Mouse (Mus musculus) urinary bladder, adult 18-20 months (tissue): Measurements from ENCODE around the gene Olfr1358.
"Not testable (repeated sequence)": the region's sequence is repeated elsewhere in the genome, so short reads cannot be mapped to it uniquely, and the experiment has no call there.

ENCODE experiments used
- DNase-seq, 2 experiments: peaks; one replicate each; pipeline ENCODE4 v3.0.0; 2022; ENCODE audit warnings: low spot score in 2 of 2, mixed read lengths in 2 of 2

The Olfr1358 gene

DNA sequence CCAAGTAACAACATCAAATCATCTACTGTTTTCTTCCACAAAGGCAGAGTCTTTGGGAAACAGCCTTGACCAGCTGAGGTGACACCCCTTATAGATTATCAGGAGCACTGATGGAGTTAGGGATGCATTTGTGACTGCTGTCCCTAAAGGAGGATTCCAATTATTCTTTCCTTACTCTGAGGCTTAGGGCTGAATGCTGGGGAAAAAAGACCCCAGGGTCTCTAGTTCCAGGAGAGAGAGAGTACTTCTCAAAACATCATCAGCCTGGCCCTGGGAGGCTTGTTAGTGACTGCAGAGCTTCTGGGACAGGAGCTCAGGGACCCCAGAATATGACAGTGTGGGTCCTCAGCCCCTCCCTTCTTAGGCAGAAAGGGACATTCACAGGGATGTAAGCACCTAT lies at the start of gene Olfr1358:
Olfr1358 (plus strand) TSS at position 301 of the 400 bp plus-strand sequence.
- no peak for DNase-seq

DNA sequence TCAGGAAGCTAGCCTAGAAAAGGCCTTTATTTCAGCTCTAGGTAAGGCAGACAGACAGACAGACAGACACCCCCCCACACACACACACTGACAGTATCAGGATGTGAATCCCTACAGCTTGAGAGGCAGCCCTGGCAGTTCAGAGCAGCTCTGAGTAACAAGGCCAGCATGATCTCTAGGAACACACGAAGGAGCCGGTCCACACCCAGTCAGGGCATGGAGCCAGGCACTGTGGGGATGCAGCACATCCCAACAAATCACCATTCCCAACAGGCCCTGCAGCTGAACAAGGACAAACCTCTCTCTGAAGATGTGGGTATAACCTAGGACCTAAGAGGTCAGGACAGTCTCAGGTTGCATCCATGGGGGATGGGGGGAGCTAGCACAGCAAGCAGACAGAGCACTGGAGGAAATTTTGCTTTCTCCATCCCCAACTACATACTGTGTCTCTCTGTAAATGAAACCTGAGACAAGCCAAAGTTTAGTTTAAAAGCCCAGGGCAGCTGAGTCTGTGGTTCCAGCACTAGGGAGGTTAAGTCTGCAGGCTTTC lies 49.4 kb upstream of the Olfr1358 start:
- DNase-seq = no peak

- DNase-seq = no peak
Observed at GRCm38 (mm10) chr10:78470582-78471313, 46.5 kb upstream of the Olfr1358 start.

GRCm38 (mm10) chr10:78472046-78472445 lies 45.2 kb upstream of the Olfr1358 start:
- no peak for DNase-seq

GRCm38 (mm10) chr10:78473434-78473833 lies 43.8 kb upstream of the Olfr1358 start:
- no peak for DNase-seq

DNA sequence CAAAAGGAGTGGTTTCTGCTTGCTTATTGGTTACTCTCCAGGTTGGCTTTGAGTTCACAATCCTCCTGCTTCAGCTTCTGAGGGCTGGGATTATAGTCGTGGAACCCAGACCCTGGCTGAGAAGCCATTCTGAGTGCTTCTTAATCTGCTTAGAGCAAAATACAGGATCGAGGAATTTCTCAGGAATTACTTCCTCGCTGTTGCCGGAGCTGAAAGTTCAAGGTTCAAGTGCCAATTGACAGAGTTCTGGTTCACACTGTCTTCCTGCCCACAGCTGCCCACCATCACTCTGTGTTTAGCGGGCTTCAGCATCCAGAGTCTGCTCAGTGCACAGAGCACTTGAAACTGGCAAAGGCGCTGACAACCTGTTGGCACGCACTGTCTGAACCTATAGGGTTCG lies 42.5 kb upstream of the Olfr1358 start:
- no peak for DNase-seq

GRCm38 (mm10) chr10:78476821-78477220 lies 40.4 kb upstream of the Olfr1358 start:
- DNase-seq = no peak

DNA sequence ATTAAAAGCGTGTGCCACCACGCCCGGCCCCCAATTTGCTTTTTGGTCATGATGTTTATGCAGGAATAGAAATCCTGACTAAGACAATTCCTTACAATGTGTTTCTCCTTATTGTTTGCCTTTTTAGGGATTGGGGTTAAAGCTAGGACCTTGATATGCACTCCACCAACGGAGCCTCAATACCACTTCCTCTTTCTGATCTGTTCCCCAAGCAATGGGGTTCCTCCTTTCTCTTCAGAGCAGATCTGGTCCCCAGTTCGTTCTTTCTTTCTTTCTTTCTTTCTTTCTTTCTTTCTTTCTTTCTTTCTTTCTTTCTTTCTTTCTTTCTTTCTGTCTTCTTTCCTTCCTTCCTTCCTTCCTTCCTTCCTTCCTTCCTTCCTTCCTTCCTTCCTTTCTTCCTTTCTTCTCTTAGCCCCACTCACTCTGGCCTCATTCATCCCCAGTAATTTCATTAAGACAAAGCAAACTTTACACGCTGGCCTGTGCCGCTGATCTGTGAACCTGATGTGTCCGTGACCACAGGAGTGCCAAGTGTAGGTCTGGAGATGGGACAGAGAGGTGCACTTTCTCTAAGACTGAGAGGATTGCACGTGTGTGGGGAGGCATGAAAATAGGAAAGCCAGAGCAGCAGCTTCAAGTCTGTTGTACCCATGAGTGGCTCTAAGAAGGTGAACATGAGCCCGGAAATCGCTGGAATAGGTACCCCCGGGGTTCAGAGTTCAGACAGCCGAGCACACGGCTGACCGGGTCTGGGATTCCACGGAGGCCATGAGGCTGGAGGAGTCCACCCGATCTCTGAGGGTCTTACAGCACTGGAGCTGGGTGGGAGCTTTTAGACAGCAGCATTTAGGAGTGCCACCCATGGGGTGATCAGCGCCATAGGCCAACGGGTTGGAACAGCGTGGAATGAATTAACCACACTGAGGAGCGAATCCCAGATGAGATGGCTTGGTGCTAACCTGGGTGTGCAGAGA lies 36.0 kb upstream of the Olfr1358 start:
- no peak for DNase-seq

GRCm38 (mm10) chr10:78481928-78482499 lies 35.2 kb upstream of the Olfr1358 start:
- DNase-seq = peak in 1 of 2 experiments; percentile 26

GRCm38 (mm10) chr10:78485369-78485768 lies 31.9 kb upstream of the Olfr1358 start:
- not testable (repeated sequence) for DNase-seq

DNA sequence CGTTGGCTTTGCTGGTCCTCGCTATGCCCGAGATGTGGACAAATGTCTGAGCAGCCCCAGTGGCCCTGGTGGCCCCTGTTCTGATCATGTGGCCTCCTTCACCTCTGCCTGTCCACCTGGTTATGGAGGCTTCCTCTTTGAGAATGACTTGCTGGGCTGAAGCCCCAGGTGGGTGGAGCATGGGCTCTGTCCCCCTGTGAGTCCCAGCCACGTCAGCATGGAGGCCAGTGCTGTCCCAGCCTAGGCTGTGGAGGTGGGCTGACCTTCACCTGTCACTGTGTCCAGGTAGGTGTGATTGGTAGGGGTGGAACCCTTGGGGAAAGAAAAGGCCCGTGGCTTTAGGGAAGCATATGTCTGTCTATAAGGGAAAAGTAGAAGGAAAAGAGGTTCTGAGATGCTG lies 30.4 kb upstream of the Olfr1358 start:
- DNase-seq = no peak

- DNase-seq = peak; percentile 65 to 85
Observed at GRCm38 (mm10) chr10:78487431-78488086, 29.7 kb upstream of the Olfr1358 start.

- DNase-seq = no peak
Observed at GRCm38 (mm10) chr10:78502986-78503733, 14.1 kb upstream of the Olfr1358 start.

DNA sequence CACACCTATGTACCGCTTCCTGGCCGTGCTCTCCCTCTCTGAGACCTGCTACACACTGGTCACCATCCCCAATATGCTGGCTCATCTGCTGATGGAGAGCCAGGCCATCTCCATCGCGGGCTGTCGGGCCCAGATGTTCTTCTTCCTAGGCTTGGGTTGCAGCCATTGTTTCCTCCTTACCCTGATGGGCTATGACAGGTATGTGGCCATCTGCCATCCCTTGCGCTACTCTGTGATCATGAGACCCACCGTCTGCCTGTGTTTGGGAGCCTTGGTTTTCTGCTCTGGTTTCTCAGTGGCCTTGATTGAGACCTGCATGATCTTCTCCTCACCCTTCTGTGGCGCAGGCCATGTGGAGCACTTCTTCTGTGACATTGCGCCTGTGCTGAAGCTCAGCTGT lies 2.6 kb downstream of the Olfr1358 start:
- DNase-seq = no peak

DNA sequence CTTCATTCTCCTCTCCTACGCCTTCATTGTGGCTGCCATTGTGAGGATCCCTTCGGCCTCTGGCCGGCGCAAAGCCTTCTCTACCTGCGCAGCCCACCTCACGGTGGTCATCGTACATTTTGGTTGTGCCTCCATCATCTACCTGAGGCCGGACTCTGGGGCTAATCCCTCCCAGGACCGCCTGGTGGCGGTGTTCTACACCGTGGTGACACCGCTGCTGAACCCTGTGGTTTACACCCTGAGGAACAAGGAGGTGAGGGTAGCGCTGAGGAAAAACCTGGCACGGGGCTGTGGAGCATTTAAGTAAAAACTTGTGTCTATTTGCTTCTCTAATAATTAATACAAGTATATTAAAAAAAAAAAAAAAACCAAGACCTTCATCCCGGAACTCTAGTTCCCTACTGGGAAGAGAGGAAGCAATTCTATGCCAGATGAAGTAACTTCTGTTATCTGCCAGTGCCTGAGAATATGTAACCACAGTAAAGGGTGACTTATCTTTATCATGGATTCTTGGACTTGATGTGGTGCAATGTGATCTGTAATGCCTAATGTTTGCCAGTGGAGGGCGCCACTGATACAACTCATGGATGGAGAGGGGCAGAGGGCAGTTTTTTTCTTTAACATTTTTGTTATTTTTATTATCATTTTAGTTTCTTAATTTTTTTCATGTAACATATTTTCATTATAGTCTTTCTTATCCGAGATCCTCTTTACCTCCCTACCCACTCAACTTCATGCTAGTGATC lies 3.2 kb downstream of the Olfr1358 start:
- no peak for DNase-seq

DNA sequence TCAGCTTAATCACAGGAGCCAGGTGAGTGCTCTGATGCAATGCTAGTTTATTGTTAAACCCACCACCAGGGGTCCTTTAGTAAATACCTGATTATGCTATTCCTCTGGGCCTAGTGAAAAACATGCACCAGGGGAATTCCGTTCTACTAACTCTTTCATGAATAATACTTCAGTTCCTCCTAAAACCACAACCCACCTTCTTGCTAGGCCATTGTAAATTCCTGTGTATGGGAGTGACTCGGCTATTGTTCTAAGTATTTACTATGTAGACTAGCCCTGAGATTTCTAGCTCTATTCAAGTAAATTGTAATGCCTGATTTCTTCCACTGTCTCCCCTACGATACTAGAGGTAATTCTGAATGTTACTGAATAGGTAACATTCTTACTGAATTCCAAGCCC lies 7.8 kb downstream of the Olfr1358 start:
- DNase-seq = not testable (repeated sequence)

GRCm38 (mm10) chr10:78525511-78525910 lies 8.3 kb downstream of the Olfr1358 start:
- no peak for DNase-seq

DNA sequence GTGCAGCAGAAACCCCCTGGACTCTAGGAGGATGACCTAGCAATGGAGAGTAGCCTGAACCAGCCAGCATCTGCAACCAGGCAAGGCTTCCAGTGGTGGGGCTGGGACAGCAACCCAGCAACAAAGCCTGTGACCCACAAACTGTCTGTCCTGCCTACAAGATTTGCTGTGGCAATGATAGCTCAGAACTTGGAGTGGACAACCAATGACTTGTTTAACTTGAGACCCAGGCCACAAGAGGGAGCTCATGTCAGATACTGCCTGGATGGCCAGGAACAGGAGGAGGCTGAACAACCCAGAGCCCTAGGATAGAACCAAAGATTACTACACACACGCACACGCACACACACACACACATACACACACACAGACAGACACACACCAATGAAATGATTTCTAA lies 23.7 kb downstream of the Olfr1358 start:
- no peak for DNase-seq

- DNase-seq = no peak
Observed at GRCm38 (mm10) chr10:78565070-78565469, 47.8 kb downstream of the Olfr1358 start.

- no peak for DNase-seq
Observed at GRCm38 (mm10) chr10:78569191-78569590, 52.0 kb downstream of the Olfr1358 start.
